Mouse (Mus musculus) natural killer cell, adult 2 months (primary cell): ENCODE measurements around the gene Gpr39.

Experiments used
- DNase-seq, 2 experiments: peaks; one replicate each; pipeline ENCODE4 v3.0.0; 2022; ENCODE audit warnings: low spot score in 2 of 2

Gpr39 gene

DNA sequence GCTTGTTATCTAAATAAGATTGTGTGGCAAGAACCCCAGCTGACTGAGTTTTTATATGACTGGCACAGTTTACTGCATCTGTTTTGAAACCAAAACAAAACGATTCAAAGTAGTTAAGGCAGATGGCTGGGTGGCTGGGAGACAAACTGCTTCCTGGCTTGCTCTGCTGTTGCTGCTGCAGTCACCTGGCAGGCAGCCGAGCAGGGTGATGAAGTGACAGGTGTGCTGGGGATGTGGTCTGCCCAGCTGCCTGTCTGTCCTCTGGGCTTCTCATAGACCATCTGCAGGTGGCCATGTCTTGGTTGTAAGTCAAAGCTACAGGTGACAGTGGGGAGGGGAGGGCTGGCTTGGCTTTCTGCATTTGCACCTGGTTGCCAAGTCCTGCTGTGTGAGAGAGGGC, 131.6 kb downstream of the Gpr39 start:
- DNase-seq = no peak

GRCm38 (mm10) chr1:125813141-125813782, 136.5 kb downstream of the Gpr39 start:
- DNase-seq = no peak

DNA sequence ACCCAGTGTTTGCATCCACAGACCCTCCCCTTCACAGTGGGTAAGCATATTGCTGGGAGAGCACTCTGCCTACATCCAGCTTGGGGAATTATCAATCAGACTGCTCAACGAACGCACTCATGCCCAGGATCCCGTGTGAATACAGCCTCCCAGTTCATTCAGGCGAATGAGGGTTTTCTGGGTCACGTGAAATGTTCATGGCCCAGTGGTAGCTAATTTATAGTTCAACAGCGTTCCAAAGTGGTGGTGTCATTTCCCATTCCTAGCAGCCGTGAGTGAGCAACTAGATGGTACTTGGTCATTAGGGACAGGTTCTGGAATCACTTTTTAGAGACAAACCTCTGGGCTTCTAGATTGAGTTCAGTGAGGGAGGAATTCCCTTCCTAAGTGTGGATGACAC, 144.3 kb downstream of the Gpr39 start:
- DNase-seq = no peak

- DNase-seq = no peak
These were observed 146.8 kb downstream of the Gpr39 start for GRCm38 (mm10) chr1:125823611-125824010.

GRCm38 (mm10) chr1:125837507-125837906, 160.7 kb downstream of the Gpr39 start:
- DNase-seq = no peak

DNA sequence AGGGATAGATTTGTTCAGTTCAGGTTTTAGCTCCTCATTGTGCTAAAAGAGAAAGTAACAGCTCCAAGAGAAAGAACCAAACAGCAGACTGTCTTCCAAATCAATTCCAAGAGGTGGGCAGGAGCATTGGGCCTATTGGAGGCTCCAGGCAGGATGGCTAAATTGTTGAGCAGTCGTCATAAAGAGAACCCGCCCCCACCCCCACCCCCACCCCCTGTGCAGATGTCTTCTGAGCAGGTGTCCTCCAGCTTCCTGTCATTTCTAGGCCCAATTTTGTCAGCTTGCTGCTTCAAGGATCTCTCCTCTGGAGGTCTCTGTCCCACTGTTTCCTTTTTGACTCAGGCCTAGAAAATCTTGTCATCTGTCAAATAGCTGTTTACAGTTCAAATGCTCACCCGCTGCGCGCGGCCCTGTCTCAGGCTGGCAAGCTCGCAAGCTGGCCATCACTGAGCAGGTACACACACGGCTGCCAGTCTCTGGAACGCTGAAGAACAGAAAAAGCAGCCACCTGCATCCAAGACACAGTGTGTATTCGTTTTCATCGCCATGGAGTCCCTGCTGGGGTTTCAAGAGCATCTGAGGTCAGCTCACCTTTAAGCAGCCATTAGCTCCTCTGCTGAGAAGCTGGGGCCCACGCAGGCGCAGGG, 163.1 kb downstream of the Gpr39 start:
- no peak for DNase-seq

DNA sequence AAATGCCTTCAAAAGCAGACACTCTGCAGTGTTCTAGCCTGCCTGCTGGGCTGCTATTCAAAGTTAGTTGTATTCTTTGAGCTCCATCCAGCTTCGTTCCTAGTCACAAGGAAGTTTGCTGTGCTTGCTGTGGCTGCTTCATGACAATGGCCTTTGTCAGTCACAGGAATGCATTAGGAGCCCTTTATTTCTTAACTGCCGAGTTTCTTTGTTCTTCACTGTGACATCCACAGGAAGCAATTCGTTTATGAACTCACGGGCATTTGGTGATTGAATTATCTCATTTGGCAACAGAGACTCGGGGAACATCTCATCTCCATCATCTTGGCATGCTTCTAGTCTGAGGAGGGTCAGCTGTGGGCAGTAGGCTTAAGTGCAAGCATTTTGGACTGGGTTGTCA, 177.9 kb downstream of the Gpr39 start:
- no peak for DNase-seq

DNA sequence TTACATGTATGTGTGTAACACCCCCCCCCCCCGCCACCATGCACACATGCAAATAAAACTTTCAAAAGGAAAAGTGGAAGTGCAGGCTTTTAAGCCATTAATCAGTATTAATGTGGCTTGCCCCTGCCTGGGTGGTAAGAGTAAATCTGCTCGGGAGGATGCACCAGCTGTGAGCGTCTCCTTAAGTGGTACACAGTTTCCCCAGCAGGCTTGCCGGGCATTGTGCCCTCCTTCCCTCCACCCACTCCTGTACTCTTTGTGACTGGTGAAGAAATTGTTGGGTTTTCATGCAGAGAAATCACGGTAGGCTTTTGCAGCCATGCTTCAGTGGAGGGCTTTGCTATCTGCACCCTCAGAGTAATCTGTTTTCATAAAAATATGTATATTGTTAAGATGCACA, 181.8 kb downstream of the Gpr39 start:
- no peak for DNase-seq

- no peak for DNase-seq
These were observed 193.3 kb downstream of the Gpr39 start for GRCm38 (mm10) chr1:125870056-125870455.

GRCm38 (mm10) chr1:125893158-125893557, 216.4 kb downstream of the Gpr39 start:
- DNase-seq = no peak

DNA sequence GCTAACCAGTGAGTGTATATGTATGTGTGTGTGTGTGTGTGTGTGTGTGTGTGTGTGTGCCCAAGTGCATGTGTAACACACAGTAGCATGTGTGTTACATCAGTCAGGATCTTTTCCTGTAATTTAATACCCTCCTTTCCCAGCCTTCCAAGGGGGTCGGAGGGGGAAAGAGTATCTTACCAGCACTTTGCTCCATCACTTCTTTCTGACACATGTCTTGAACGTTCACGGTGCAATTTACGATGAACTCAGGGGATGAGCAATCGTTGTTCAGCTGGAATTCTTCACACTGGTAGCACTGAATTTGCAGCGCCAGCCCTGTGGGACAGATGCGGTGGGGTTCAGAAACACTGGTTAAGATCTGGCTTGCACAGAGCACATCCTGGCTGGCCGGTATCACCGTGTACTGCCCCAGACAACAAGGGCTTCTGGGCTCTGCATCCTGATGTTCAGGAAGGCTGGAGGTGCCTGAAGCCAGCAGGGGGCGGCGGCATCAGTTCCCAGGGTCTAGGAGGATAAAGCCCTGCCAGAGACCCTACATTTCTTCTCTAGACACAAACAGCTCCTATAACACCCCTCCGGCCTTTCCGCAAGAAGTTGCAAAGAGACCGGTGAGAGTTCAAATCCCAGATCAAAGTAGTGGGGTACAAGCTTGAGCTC, 233.5 kb downstream of the Gpr39 start:
- DNase-seq = no peak

DNA sequence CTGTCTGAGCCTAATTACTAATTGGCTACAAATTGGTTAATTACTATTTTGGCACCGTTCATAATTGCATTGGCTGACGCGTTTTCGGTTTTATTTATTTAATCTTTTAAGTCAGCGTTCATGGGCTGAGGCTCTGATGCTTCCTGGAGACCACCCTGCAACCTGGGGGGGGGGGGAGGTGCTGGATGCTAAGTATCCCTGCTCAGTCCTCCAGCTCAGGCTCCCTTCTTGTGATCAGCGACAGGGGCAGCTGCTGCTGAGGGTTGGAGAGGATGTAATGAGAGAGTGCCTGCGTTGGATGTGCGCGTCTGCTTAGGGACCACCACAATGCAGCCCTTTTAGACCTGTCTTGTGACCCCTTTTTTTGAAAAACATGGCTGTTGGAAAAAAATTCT, 234.1 kb downstream of the Gpr39 start:
- DNase-seq = no peak

DNA sequence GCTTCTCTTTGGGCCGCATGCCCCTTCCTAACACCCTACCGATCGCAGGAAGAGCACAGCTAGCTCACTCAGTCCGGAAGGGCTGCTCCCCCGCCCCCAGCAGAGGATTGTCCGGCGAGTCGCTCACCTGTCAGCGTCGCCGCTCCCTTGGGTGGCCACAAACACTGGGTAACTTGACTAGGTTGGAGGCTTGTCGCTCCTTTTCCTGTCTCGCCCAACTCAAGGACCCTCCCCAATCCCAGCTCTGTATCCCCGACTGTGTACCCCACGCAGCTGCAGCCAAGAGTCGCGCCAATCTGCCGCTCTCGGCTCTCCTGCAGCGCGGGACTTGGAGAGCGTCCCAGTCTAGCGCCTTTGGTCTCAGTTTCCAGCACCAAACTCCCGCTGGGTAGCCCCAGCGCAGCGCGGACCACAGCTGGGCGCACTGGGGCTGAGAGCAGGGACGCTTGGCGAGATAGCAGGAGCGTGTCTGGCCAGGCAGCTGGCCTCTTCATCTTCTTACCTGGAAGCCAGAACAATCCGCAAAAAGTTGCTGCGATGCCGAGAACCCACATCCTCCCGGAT, 234.6 kb downstream of the Gpr39 start:
- no peak for DNase-seq

GRCm38 (mm10) chr1:125911901-125912445, 235.2 kb downstream of the Gpr39 start:
- no peak for DNase-seq

DNA sequence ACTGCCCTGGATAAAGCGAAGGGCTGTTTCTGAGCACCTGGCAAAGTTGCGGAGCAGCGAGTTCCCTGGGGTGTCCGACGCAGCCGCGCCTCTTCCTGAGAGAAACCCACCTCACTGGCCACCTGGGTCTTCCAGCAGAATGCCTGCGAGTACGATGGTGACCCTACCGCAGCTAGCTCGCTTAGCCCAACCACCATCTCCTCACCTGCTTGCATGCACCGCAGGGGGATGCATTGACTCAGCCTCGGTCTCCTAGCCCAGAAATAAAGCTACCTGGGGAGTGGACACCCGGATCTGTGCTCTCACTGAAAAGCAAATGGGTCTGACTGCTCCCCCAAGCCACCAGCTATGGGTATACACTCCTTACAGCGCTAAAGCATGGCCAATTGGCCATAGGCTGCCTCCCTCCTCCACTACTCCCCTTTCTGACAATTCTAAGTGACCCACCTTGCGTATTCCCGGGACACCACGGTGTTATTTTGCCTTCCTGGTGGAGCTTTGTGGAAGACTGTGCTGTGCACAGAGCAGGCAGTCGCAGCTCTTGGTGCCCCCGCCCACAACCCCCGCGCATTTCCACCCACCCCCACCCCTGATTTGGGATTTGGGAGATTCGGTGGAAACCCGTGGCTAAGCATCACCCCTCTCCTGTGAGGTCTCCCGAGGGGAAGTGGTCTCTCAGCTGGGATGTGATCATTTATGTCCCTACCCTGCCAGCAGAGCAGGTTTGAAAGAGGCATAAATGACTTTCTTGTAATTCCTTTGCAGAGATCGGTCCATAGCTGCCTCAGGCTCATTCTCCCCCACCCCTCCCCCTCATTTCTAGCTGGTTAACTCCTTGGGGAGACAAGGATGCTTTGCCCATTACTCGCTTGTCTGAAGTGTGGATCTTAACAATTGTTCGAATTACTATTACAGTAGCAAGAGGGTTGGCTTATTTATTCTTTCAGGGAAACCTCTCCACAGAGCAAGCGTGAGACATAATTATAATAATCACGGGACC, 236.1 kb downstream of the Gpr39 start, which contains the start of gene Lypd1:
TSS of gene Lypd1 (minus strand) at position 501 of the 1,000 bp plus-strand sequence.
- no peak for DNase-seq

- DNase-seq = no peak
These were observed 243.9 kb downstream of the Gpr39 start for GRCm38 (mm10) chr1:125920696-125921095.

GRCm38 (mm10) chr1:125923062-125923461, 246.3 kb downstream of the Gpr39 start:
- DNase-seq = no peak
